Mouse (Mus musculus): ENCODE measurements around the gene Cmtm7. TPM values are rescaled to one million over a fixed set of nuclear protein-coding genes. Genes with fewer than 3 reads are reported as not detected.

Cmtm7 gene
- 100 to 1,000 TPM; 167 to 177 TPM for total RNA-seq (2023)

GRCm38 (mm10) chr9:114781526-114782212 lies at the start of gene Cmtm7:
Gene Cmtm7, minus strand, starts transcription at chr9:114781856.

GRCm38 (mm10) chr9:114731011-114731755 lies 50.5 kb downstream of the Cmtm7 start, which contains the start of gene Cmtm6:
Gene Cmtm6, plus strand, starts transcription at chr9:114731116.

Other genes with a start within 250 kb of the Cmtm7 start
- not detected for gene Trim71, start 217.5 kb downstream of the Cmtm7 start, total RNA-seq (2023)
- 10 to 100 TPM; 73.3 to 73.8 TPM for gene Cnot10, start 141.7 kb downstream of the Cmtm7 start, total RNA-seq (2023)
- gene Dync1li1, start 93.1 kb downstream of the Cmtm7 start, total RNA-seq (2023): 10 to 100 TPM; 42.9 to 48.1 TPM
- 100 to 1,000 TPM in 1 of 2 experiments, 10 to 100 TPM in 1; 97.6 to 105 TPM for gene Cmtm6, start 50.7 kb downstream of the Cmtm7 start, total RNA-seq (2023)
- gene Cmtm8, start 62.3 kb upstream of the Cmtm7 start, total RNA-seq (2023): 1 to 10 TPM in 1 of 2 experiments, under 1 TPM in 1; 0.58 to 2.0 TPM
- gene Gpd1l, start 152.1 kb upstream of the Cmtm7 start, total RNA-seq (2023): 10 to 100 TPM; 70.8 to 79.7 TPM
- gene Osbpl10, start 196.7 kb upstream of the Cmtm7 start, total RNA-seq (2023): not detected
- 100 to 1,000 TPM; 188 to 208 TPM for gene Rps27rt, start 200.9 kb upstream of the Cmtm7 start, total RNA-seq (2023)